Mouse (Mus musculus) heart, embryonic 12.5 days (tissue): ENCODE data around the gene Dnaaf2. TPM values are rescaled to one million over a fixed set of nuclear protein-coding genes. Genes with fewer than 3 reads are reported as not detected.
"Not testable (repeated sequence)": the region's sequence is repeated elsewhere in the genome, so short reads cannot be mapped to it uniquely, and the experiment has no call there.

Source experiments
- ATAC-seq: fragments of 200-750 bp; cut with Nextera tagmentation; 2 replicates; pipeline ENCODE4 v1.8.0; 2017; ENCODE audit warnings: moderate TSS enrichment, moderate library complexity; ENCODE audit not compliant: insufficient number of reproducible peaks, low FRiP score
- H3K27ac ChIP-seq: fragments of 300-500 bp; sonication (generic); 2 replicates; pipeline ENCODE4 v1.5.1; 2016; ENCODE audit warnings: mild to moderate bottlenecking, moderate library complexity; ENCODE audit not compliant: poor library complexity, severe bottlenecking
- H3K27me3 ChIP-seq: fragments of 300-500 bp; sonication (generic); replicated peaks from 2 replicates; pipeline ENCODE4 v1.6.1; 2016; ENCODE audit warnings: mild to moderate bottlenecking, moderate library complexity
- H3K36me3 ChIP-seq: fragments of 300-500 bp; sonication (generic); 2 replicates; pipeline ENCODE4 v1.6.1; 2016; ENCODE audit warnings: mild to moderate bottlenecking, moderate library complexity
- H3K4me1 ChIP-seq: fragments of 300-500 bp; sonication (generic); replicated peaks from 2 replicates; pipeline ENCODE4 v1.6.1; 2016; ENCODE audit warnings: mild to moderate bottlenecking
- H3K4me2 ChIP-seq: fragments of 300-500 bp; sonication (generic); 2 replicates; pipeline ENCODE4 v1.6.1; 2016; ENCODE audit warnings: mild to moderate bottlenecking, moderate library complexity
- H3K4me3 ChIP-seq: fragments of 300-500 bp; sonication (generic); 2 replicates; pipeline ENCODE4 v1.5.1; 2016; ENCODE audit warnings: mild to moderate bottlenecking
- H3K9ac ChIP-seq: fragments of 300-500 bp; sonication (generic); 2 replicates; pipeline ENCODE4 v1.6.1; 2016; ENCODE audit warnings: mild to moderate bottlenecking, moderate library complexity
- H3K9me3 ChIP-seq: fragments of 300-500 bp; sonication (generic); replicated peaks from 2 replicates; pipeline ENCODE4 v1.6.1; 2016; ENCODE audit warnings: mild to moderate bottlenecking, moderate library complexity
- WGBS: fragments of 180-500 bp; shearing (Covaris S2); methylation state at CpG from one replicate; pipeline ENCODE4 v1.1.7; 2016; 5-methylcytosine and 5-hydroxymethylcytosine counted together
- polyA plus RNA-seq: library from polyadenylated mRNA; unstranded; fragments of >200 nt; fragmentation: Nextera tagmentation; extraction: Ambion mirVana; gene quantifications from 2 replicates; pipeline ENCODE4 v1.2.1, GENCODE M21; 2016

Dnaaf2 gene
- polyA plus RNA-seq, 1 experiment from 2014 or later: 9.1 TPM

DNA sequence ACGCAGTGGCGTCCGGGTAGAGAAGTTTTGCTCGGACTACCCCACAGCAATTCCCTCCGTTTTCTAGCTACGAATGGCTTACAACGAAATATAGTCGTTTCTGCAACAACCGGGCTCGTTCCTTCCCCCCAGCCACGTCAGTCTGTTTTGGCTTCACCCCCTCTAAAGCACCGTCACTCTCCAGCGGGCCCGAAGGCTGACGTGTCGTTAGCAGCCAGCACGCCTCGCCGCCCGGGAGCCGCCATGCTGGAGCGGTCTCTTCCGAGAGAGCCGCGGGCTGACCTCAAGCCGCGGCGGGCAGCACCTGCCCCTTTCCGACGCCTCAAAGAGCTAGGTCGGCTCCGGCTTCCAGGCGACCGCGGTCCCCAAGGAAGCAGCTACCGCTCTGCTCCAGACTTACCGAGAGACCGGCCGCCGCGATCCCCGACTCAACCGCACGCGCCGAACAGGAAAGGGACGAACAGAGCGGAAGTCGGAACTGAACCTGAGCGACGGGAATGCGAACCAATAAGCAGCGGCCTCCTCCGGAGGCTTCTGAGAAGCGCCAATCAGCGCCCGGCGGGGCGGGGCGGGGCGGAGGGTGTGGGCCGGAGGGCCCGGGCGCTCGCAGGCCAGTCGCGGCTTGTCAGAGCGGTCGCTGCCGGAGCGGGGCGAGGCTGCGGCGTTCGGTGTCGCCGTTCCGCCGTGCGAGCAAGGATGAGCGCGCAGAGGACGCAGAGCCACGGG lies 14.5 kb downstream of the Dnaaf2 start, which contains the start of the genes Rpl36al and Mgat2:
Gene Rpl36al, minus strand, starts transcription at position 501 of the 726 bp plus-strand sequence.
Gene Mgat2, plus strand, starts transcription at position 575 of the 726 bp plus-strand sequence.
- Histone ChIP-seq H3K4me3 (peak within 1 kb of the TSS; percentile 66), H3K4me1 (peaks cover 21% of the 10 kb centered on the region), H3K27ac (peak within 1 kb of the TSS; percentile 86), H3K9ac (peak within 1 kb of the TSS; percentile 95), H3K27me3 (no peaks in the 10 kb centered on the region), H3K36me3 (peaks cover 31% of the 10 kb centered on the region), H3K4me2 (peak within 1 kb of the TSS; percentile 96), H3K9me3 (no peaks in the 10 kb centered on the region)
- ATAC-seq: peak; percentile 99
- under 1% methylated on average over 84 of the region's 84 CpGs for WGBS

DNA sequence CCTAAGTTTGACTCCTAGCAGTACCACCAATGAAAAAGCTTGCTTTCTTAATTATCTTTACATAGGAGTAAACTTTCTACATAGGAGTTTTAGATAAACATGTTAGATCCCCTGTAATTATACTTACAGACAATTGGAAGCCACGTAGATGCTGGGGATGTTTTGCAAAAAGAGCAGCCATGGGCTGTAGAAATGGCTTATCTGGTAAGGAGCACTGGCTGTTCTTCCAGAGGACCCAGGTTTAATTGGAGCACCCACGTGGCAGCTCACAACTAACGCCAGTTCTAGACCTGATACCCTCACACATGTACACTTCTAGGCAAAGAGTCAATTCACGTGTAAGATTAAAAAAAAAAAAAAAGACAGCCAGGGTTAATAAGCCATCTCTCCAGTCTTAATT lies 16.4 kb downstream of the Dnaaf2 start:
- ATAC-seq: no peak
- Histone ChIP-seq H3K9ac (no peak overlapping the region), H3K4me1 (peaks cover 15% of the 10 kb centered on the region), H3K27ac (no peak overlapping the region), H3K4me2 (no peak overlapping the region), H3K27me3 (no peaks in the 10 kb centered on the region), H3K4me3 (no peak overlapping the region), H3K36me3 (peaks cover 31% of the 10 kb centered on the region), H3K9me3 (no peaks in the 10 kb centered on the region)
- 86% methylated on average over 4 of the region's 4 CpGs for WGBS

DNA sequence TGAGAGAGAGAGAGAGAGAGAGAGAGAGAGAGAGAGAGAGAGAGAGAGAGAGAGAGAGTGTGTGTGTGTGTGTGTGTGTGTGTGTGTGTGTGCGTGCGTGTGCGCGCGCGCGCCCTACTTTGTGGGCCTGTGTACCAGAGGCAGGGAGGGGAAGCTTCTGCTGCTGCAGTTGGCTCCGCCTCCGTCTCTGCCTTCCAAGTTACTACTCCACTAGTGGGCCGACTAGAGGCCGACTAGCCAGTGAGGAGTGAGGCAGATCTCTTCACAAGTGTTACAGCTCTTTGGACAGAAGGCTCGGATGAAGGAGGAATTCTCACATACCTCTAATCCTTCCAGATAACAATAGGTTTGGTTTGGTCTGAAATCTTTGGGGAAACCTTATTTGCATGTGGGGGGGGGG lies 18.9 kb downstream of the Dnaaf2 start:
- H3K4me3 ChIP-seq: no peak overlapping the region
- H3K9ac ChIP-seq: no peak overlapping the region
- H3K4me2 ChIP-seq: no peak overlapping the region
- H3K27ac ChIP-seq: no peak overlapping the region
- WGBS: 46% methylated on average over 5 of the region's 12 CpGs
- no peaks in the 10 kb centered on the region for H3K27me3 ChIP-seq
- peaks cover 47% of the 10 kb centered on the region for H3K36me3 ChIP-seq
- no peaks in the 10 kb centered on the region for H3K9me3 ChIP-seq
- peaks cover 3% of the 10 kb centered on the region; the same call in 1 of the 2 replicates for H3K4me1 ChIP-seq
- ATAC-seq: no peak

DNA sequence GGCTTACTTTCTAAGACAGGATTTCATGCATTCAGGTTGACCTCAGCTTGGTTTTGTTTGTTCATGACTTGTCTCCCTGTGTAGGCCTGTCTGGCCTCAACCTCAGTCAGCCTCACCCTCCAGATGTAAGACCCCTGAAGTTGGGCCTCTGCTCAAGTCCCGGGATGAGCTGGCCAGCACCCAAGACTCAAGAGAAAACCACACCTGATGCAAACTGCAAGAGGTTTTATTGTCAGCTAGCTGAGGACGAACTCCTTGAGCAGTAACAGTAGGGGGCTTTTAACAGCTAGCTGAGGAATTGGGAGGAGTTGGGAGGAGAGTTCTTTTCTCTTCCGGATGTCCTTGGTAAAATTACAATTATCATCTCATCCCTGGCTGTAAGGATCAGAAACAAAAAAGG lies 20.7 kb downstream of the Dnaaf2 start:
- H3K4me3 ChIP-seq: no peak overlapping the region
- 87% methylated on average over 3 of the region's 3 CpGs for WGBS
- H3K4me2 ChIP-seq: no peak overlapping the region
- no peaks in the 10 kb centered on the region for H3K9me3 ChIP-seq
- no peak overlapping the region for H3K27ac ChIP-seq
- H3K36me3 ChIP-seq: peaks cover 59% of the 10 kb centered on the region
- H3K27me3 ChIP-seq: no peaks in the 10 kb centered on the region
- ATAC-seq: no peak
- H3K4me1 ChIP-seq: no peaks in the 10 kb centered on the region; the same call in 1 of the 2 replicates
- no peak overlapping the region for H3K9ac ChIP-seq

DNA sequence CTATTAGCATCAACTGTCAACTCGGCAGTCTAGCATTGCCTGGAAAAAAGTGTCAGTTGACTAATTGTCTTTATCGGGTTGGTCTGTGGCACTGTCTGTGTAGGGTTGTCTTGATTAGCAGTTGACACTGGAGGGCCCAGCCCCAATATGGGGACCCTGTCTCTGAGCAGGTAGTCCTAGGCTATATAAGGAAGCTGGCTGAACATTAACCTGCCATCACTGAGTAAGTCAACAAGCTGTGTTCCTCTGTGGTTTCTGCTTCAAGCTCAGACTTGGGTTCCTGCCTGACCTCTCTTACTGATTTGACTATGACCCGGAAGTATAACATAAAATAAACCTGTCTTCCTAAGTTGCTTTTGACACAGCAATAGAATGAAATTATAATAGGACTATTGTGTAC lies 22.3 kb downstream of the Dnaaf2 start:
- Histone ChIP-seq H3K36me3 (peaks cover 56% of the 10 kb centered on the region), H3K4me1 (no peaks in the 10 kb centered on the region), H3K27ac (no peak overlapping the region), H3K27me3 (no peaks in the 10 kb centered on the region), H3K4me2 (no peak overlapping the region), H3K9ac (no peak overlapping the region), H3K4me3 (no peak overlapping the region), H3K9me3 (no peaks in the 10 kb centered on the region)
- ATAC-seq: no peak
- 83% methylated on average over 3 of the region's 3 CpGs for WGBS

DNA sequence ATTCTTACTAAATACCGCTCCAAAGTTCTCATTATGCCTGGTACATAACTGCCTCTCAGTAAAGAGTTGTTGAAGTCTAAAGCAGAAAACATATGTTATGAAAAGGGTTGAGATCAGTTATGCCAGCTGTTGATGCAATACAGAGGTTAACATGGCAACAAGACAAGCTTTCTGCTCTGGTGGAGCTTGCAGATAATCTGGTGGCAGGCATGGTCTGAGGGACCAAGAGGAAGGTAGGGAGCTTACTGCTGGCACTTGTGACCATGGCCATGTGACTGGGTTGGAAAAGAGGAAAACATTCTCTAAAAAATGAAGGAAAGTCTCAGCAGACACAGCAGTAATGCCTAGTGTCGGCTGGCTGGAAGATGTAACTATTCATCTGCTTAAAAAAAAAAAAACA lies 26.9 kb downstream of the Dnaaf2 start:
- Histone ChIP-seq H3K4me3 (no peak overlapping the region), H3K27ac (no peak overlapping the region), H3K36me3 (peaks cover 33% of the 10 kb centered on the region), H3K4me1 (peaks cover 10% of the 10 kb centered on the region), H3K27me3 (no peaks in the 10 kb centered on the region), H3K4me2 (no peak overlapping the region), H3K9me3 (no peaks in the 10 kb centered on the region), H3K9ac (no peak overlapping the region)
- no peak for ATAC-seq
- WGBS: 96% methylated on average over 2 of the region's 2 CpGs

DNA sequence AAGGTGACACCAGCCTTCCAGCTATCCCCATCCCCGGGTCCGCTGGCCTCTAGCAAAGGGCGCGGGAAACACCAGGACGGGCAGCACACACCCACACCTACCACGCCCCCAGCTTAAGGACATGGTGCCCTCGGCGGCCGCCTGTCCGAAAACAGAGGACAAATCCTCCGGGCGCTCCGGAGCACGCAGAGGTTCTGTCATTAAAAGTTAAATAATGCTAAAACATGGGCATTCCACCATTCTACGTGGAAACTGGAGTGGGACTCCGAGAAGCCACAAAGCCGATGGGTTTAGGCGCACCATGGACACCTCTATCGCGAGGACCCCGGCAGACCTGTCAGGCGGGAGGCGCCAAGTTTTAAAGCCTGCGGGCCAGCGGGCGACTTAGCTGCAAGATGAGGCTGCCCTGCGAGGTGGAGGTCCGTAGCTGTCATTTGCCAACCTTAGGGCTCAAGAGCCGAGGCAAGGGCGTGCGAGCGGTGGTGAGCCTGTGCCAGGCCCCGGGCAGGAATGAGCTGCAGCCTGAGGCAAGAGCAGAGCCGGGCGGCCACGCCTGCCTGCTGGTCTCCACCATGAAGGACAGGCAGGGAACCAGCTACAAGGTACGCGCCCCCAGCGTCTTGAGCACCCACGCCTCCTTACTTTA lies 29.6 kb downstream of the Dnaaf2 start, which contains the start of gene Lrr1:
Gene Lrr1, plus strand, starts transcription at position 354 of the 646 bp plus-strand sequence.
- peaks cover 15% of the 10 kb centered on the region for H3K36me3 ChIP-seq
- peak; percentile 91 for ATAC-seq
- peaks cover 10% of the 10 kb centered on the region for H3K4me1 ChIP-seq
- H3K4me3 ChIP-seq: peak within 1 kb of the TSS; percentile 93
- no peaks in the 10 kb centered on the region for H3K27me3 ChIP-seq
- H3K4me2 ChIP-seq: peak within 1 kb of the TSS; percentile 93
- H3K9ac ChIP-seq: peak within 1 kb of the TSS; percentile 84
- 0% methylated on average over 40 of the region's 40 CpGs for WGBS
- H3K27ac ChIP-seq: peak within 1 kb of the TSS; percentile 53
- H3K9me3 ChIP-seq: no peaks in the 10 kb centered on the region

DNA sequence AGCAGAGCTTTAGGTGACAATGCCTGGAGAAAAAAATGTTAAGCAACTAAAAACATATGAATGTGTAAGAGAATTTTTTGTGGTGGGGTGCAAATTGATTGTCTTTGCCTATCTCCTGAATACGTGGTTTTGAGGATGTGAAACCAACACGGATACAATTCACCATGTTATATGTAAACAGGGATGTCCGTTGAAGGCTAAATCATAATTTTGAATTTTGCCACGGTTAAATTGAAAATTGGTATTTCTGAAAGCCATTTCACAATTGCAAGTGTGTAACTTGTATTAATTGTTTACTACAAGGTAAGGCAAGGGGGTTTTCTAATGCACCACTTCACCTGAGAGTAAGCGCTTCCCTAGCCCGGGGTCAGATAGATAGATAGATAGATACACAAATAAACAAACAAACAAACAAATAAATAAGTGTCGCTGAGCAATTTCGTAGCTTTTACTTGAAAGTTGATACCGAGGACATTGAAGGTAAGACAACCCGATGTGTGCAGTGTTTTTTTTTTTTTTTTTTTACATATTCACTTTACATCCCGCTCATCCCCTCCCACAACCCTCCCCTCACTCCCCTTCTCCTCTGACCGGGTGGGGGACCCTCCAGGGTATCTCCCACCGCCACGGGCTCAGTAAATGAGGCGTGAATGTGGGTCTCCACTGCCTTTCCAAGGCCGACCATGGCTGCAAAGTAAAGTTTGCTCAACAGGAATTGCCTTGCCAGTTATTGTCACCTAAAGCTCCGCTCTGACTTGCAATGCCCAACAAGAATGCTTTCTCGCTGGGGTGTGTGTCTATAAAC lies 30.4 kb downstream of the Dnaaf2 start:
- ATAC-seq: peak; percentile 48; the same call in 1 of the 2 replicates
- peaks cover 8% of the 10 kb centered on the region for H3K36me3 ChIP-seq
- H3K4me1 ChIP-seq: peaks cover 10% of the 10 kb centered on the region
- peak overlapping the region; percentile 53 for H3K27ac ChIP-seq
- WGBS: 7% methylated on average over 18 of the region's 18 CpGs
- peak overlapping the region; percentile 93 for H3K4me3 ChIP-seq
- peak overlapping the region; percentile 93 for H3K4me2 ChIP-seq
- no peaks in the 10 kb centered on the region for H3K9me3 ChIP-seq
- no peaks in the 10 kb centered on the region for H3K27me3 ChIP-seq
- peak overlapping the region; percentile 84 for H3K9ac ChIP-seq

DNA sequence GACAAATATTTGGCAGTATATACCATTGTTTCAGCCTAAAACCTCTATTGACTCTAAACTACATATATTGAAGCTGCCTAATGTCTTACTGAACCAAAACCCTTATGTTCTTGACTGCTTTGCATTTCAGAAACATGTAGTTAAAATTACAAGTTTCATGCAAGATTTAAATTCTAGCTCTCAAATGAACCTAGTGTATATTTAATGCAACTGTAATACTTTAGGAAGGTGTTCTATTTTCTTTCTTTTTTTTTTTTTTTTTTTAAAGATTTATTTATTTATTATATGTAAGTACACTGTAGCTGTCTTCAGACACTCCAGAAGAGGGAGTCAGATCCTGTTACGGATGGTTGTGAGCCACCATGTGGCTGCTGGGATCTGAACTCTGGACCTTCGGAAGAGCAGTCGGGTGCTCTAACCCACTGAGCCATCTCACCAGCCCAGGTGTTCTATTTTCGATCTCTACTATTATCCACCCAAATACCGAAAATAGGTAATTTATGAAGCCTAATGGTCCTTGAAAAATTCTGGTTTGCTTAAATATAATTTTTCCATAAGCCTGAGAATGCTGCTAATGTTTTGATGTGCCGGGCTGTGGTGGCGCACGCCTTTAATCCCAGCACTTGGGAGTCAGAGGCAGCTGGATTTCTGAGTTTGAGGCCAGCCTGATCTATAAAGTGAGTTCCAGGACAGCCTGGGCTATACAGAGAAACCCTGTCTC lies 31.2 kb downstream of the Dnaaf2 start:
- H3K27me3 ChIP-seq, H3K9me3 ChIP-seq, H3K9ac ChIP-seq, H3K27ac ChIP-seq, ATAC-seq, H3K4me3 ChIP-seq, H3K4me2 ChIP-seq, H3K4me1 ChIP-seq, H3K36me3 ChIP-seq: not testable (repeated sequence)
- 66% methylated on average over 8 of the region's 8 CpGs for WGBS

DNA sequence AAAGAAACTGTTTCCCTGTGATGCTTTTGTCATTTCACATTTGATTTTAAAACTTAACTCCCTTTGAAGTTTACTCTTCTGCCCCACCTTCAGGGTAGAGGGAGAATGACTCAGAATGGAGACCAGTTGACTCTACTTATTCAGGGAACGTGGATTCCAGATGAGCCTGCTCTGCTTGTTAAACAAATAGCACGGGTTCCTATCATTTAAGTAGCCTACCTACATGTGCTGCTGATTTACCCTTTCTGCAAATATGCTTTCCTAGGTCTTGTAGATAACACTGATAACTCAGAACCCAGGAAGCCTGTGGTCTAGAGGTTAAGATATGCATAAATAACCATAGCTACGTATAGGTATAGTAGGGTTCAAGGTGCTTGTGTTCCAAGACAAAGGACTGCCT lies 33.3 kb downstream of the Dnaaf2 start:
- 45% methylated on average over 3 of the region's 3 CpGs for WGBS
- no peak for ATAC-seq

More for the DNA sequence above, 33.3 kb downstream of the Dnaaf2 start:
- no peak overlapping the region for H3K27ac ChIP-seq
- H3K36me3 ChIP-seq: no peaks in the 10 kb centered on the region
- H3K9ac ChIP-seq: no peak overlapping the region
- H3K9me3 ChIP-seq: no peaks in the 10 kb centered on the region
- H3K27me3 ChIP-seq: no peaks in the 10 kb centered on the region
- H3K4me1 ChIP-seq: peaks cover 9% of the 10 kb centered on the region
- no peak overlapping the region for H3K4me3 ChIP-seq
- no peak overlapping the region for H3K4me2 ChIP-seq
